Mouse (Mus musculus): ENCODE results near the gene Irf2bp1. TPM values are rescaled to one million over a fixed set of nuclear protein-coding genes. Genes with fewer than 3 reads are reported as not detected.

Irf2bp1 gene
- polyA plus RNA-seq, 1 experiment from 2014 or later = 28.0 TPM

DNA sequence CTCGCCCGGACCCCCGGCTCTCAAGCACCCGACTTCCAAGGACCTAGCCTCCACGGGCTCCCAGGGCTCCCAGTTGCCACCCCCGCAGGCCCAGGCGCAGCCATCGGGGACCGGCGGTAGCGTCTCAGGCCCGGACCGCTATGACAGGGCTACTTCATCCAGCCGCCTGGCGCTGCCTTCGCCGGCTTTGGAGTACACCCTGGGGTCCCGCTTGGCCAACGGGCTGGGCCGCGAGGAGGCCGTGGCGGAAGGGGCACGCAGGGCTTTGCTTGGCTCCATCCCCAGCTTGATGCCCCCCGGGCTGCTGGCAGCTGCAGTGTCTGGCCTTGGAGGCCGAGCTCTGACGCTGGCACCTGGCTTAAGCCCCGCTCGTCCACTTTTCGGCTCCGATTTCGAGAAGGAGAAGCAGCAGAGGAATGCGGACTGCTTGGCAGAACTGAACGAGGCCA, 811 bp downstream of the Irf2bp1 start:
- H3K27me3 ChIP-seq (replicated peaks; ENCODE audit: control insufficient read depth, insufficient read depth, low read length) = no peaks in the 10 kb centered on the region
- peak overlapping the region; percentile 95 for H3K27ac ChIP-seq (ENCODE audit: low read length)
- H3K4me3 ChIP-seq (replicated peaks; ENCODE audit: low read length) = peak overlapping the region; percentile 91
- no peaks in the 10 kb centered on the region for H3K9me3 ChIP-seq (ENCODE audit: control insufficient read depth, low read length)
- H3K4me1 ChIP-seq (replicated peaks; ENCODE audit: control insufficient read depth, insufficient read depth, low read length) = peaks cover 40% of the 10 kb centered on the region
- peak overlapping the region; percentile 88 for H3K9ac ChIP-seq (replicated peaks; ENCODE audit: low read depth, low read length)
- peak; percentile 2 for ATAC-seq
- H3K4me2 ChIP-seq (ENCODE audit: low read length) = peak overlapping the region; percentile 87
- 4% methylated on average over 34 of the region's 34 CpGs for WGBS
- H3K36me3 ChIP-seq (ENCODE audit: control insufficient read depth, insufficient read depth) = peaks cover 9% of the 10 kb centered on the region

DNA sequence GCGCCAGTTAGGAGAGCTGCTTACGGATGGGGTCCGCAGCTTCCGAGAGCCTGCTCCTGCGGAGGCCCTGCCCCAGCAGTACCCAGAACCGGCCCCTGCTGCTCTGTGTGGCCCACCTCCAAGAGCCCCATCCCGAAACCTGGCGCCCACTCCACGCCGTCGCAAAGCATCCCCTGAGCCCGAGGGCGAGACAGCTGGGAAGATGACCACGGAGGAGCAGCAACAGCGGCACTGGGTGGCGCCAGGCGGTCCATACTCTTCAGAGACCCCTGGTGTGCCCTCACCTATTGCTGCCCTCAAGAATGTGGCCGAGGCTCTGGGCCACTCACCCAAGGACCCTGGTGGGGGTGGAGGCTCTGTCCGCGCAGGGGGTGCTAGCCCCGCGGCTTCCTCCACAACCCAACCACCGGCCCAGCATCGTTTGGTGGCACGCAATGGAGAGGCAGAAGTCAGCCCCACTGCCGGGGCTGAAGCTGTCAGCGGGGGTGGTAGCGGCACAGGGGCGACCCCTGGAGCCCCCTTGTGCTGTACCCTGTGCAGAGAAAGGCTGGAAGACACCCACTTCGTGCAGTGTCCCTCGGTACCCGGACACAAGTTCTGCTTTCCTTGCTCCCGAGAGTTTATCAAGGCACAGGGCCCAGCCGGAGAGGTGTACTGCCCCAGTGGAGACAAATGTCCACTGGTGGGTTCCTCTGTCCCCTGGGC, 1.7 kb downstream of the Irf2bp1 start:
- Histone ChIP-seq H3K36me3 (ENCODE audit: control insufficient read depth, insufficient read depth) (peaks cover 9% of the 10 kb centered on the region), H3K4me2 (ENCODE audit: low read length) (peak overlapping the region; percentile 87), H3K9ac (replicated peaks; ENCODE audit: low read depth, low read length) (no peak overlapping the region; the same call in 1 of the 2 replicates), H3K4me1 (replicated peaks; ENCODE audit: control insufficient read depth, insufficient read depth, low read length) (peaks cover 40% of the 10 kb centered on the region), H3K27ac (ENCODE audit: low read length) (no peak overlapping the region), H3K4me3 (replicated peaks; ENCODE audit: low read length) (no peak overlapping the region), H3K9me3 (ENCODE audit: control insufficient read depth, low read length) (no peaks in the 10 kb centered on the region), H3K27me3 (replicated peaks; ENCODE audit: control insufficient read depth, insufficient read depth, low read length) (no peaks in the 10 kb centered on the region)
- ATAC-seq = no peak
- 81% methylated on average over 34 of the region's 34 CpGs for WGBS

DNA sequence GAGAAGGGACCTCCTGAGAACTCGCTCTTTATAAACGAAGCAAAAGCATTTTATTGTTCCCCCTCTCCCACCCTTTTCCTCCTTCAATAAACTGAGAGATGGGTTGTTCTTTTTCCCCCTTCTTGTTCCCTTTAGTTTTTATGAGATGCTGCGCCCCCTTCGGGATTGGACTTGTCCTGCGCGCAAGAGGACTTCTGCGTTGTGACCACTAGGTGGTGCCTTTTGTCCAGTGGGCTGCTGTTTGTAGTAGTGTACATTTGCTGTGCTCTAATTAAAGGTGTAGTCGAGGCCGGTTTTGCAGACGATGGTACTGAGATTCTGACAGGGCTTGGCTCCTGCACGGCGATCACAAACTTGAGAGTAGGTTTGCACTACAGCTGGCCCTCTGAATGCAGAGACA, 2.6 kb downstream of the Irf2bp1 start:
- Histone ChIP-seq H3K4me2 (ENCODE audit: low read length) (no peak overlapping the region; the same call in 1 of the 2 replicates), H3K4me3 (replicated peaks; ENCODE audit: low read length) (no peak overlapping the region), H3K36me3 (ENCODE audit: control insufficient read depth, insufficient read depth) (peaks cover 9% of the 10 kb centered on the region), H3K4me1 (replicated peaks; ENCODE audit: control insufficient read depth, insufficient read depth, low read length) (peaks cover 40% of the 10 kb centered on the region), H3K9ac (replicated peaks; ENCODE audit: low read depth, low read length) (no peak overlapping the region), H3K27ac (ENCODE audit: low read length) (no peak overlapping the region), H3K9me3 (ENCODE audit: control insufficient read depth, low read length) (no peaks in the 10 kb centered on the region), H3K27me3 (replicated peaks; ENCODE audit: control insufficient read depth, insufficient read depth, low read length) (no peaks in the 10 kb centered on the region)
- WGBS = 8% methylated on average over 12 of the region's 12 CpGs
- ATAC-seq = no peak

DNA sequence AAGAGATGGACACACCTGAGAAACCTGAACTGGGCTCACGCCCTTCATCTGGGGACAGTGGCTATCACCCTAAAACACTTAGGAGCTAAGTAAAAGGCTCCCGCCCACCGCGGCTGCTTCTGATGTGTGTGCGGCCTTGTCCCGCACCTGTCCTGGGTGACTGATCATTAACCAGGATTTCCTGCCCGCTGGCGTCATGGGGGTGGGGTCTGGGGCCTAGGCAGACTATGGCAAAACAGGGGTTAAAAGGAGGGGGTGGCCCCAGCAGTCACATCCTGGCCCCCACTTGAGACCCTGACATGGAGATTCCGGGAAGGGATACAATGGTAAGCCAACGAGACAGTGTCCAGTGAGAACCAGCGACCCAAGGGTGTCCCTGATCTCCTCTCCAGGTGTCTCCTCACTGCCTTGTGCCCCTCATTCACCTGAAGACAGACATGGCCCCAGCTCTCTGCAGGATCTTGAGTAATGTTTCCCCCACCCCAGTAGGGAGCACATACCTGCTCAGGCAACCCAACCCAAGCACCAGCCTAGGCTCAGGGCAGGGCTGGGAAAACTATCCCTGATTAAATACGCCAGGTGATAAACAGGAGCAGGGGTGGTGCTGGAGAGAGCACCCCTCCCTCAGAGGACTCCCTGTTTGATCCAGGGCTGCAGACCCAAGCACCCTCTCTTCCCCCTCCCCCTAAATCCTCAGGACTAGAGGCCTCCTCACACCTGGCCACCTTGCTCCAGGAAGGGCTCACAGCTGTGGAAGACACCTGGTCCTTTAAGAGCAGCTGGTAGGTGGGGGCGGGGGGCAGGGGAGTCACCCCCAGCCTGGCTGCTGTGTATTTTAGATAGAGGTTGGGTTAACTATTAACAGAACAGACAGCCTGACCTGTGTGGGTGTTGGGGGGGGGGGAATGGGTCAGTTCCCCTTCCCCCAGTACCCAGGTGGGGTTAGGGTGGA, 3.5 kb downstream of the Irf2bp1 start:
- no peak overlapping the region for H3K4me3 ChIP-seq (replicated peaks; ENCODE audit: low read length)
- H3K4me2 ChIP-seq (ENCODE audit: low read length) = no peak overlapping the region
- WGBS = 80% methylated on average over 13 of the region's 13 CpGs
- no peak overlapping the region for H3K9ac ChIP-seq (replicated peaks; ENCODE audit: low read depth, low read length)
- H3K36me3 ChIP-seq (ENCODE audit: control insufficient read depth, insufficient read depth) = peaks cover 9% of the 10 kb centered on the region
- peaks cover 44% of the 10 kb centered on the region for H3K4me1 ChIP-seq (replicated peaks; ENCODE audit: control insufficient read depth, insufficient read depth, low read length)
- ATAC-seq = no peak
- no peaks in the 10 kb centered on the region for H3K9me3 ChIP-seq (ENCODE audit: control insufficient read depth, low read length)
- H3K27ac ChIP-seq (ENCODE audit: low read length) = no peak overlapping the region
- no peaks in the 10 kb centered on the region for H3K27me3 ChIP-seq (replicated peaks; ENCODE audit: control insufficient read depth, insufficient read depth, low read length)

DNA sequence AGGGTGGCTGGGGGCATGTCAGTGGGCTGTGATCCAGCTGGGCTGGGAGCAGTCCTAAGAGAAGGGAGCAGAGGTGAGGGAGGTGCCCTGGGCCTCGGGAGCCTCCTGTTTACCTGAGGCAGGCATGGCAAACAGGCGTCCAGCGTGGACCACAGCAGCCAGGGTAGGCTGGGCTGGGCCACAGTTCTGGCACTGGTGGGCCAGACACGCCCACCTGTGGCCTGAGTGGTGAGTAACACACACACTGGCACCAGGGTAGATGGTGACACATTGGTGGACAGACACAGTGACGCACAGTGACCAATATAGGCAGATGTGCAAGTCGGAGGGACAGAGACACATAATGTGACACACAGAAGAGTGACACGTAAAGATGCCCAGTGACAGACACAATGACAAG, 6.7 kb downstream of the Irf2bp1 start:
- no peak for ATAC-seq
- no peak overlapping the region for H3K4me2 ChIP-seq (ENCODE audit: low read length)
- H3K27ac ChIP-seq (ENCODE audit: low read length) = no peak overlapping the region
- no peaks in the 10 kb centered on the region for H3K27me3 ChIP-seq (replicated peaks; ENCODE audit: control insufficient read depth, insufficient read depth, low read length)
- peaks cover 23% of the 10 kb centered on the region for H3K4me1 ChIP-seq (replicated peaks; ENCODE audit: control insufficient read depth, insufficient read depth, low read length)
- no peak overlapping the region for H3K4me3 ChIP-seq (replicated peaks; ENCODE audit: low read length)
- H3K9me3 ChIP-seq (ENCODE audit: control insufficient read depth, low read length) = no peaks in the 10 kb centered on the region
- H3K36me3 ChIP-seq (ENCODE audit: control insufficient read depth, insufficient read depth) = peaks cover 8% of the 10 kb centered on the region
- H3K9ac ChIP-seq (replicated peaks; ENCODE audit: low read depth, low read length) = no peak overlapping the region
- WGBS = 88% methylated on average over 7 of the region's 7 CpGs

DNA sequence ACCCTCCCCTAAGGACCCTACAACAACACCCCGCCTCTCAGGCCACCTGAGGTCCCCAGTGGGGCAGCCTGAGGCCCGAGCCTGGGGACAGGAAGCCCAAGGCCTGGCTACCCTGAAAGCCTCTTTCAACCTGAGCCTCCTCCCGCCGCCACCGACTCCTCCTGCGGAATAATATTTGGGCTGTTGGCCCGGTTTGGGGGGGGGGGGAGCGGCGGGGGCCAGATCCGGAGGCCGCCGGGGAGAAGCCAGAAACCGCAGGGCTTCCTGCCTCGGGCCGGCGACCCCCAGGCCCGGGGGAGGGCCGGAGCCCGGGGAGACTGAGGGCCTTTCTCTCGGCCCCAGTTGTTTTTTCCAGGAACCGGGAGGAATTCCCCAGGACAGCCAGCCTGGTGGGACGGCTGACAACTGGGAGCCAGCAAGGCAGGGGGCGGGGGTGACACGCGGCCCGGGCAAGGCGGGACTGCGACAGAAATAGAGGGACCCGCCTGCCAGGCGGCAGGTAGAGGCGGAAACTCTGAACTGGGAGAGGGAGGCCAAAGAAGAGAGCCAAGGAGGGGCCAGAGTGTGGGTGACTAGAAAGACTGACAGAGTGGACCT, 8.3 kb downstream of the Irf2bp1 start:
- peaks cover 8% of the 10 kb centered on the region for H3K4me1 ChIP-seq (replicated peaks; ENCODE audit: control insufficient read depth, insufficient read depth, low read length)
- WGBS = 4% methylated on average over 29 of the region's 31 CpGs

DNA sequence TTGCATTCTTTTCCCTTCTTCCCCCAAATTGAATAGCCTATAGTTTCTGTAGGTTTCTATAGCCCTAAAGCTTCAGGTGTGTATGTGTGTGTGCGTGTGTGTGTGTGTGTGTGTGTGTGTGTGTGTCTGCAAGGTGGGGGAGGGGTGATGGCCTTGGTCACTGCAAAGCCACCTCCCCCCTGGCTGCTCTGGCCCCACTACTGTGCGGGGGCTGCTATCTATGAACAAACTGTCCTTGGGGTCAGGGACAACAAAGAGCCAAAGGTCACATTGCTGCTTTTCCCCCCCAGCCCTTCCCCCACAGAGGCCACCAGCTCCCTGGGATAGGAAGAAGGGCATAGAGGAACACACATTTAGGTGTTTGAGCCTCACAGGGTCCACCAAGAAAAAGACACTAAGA, 9.0 kb downstream of the Irf2bp1 start:
- Histone ChIP-seq H3K27me3 (replicated peaks; ENCODE audit: control insufficient read depth, insufficient read depth, low read length) (no peaks in the 10 kb centered on the region), H3K27ac (ENCODE audit: low read length) (no peak overlapping the region), H3K4me1 (replicated peaks; ENCODE audit: control insufficient read depth, insufficient read depth, low read length) (peaks cover 7% of the 10 kb centered on the region; the same call in 1 of the 2 replicates), H3K9ac (replicated peaks; ENCODE audit: low read depth, low read length) (no peak overlapping the region), H3K36me3 (ENCODE audit: control insufficient read depth, insufficient read depth) (no peaks in the 10 kb centered on the region), H3K9me3 (ENCODE audit: control insufficient read depth, low read length) (no peaks in the 10 kb centered on the region), H3K4me3 (replicated peaks; ENCODE audit: low read length) (no peak overlapping the region), H3K4me2 (ENCODE audit: low read length) (no peak overlapping the region)
- WGBS = 61% methylated on average over 2 of the region's 2 CpGs
- no peak for ATAC-seq

More for the DNA sequence above, 8.3 kb downstream of the Irf2bp1 start:
- Histone ChIP-seq H3K27me3 (replicated peaks; ENCODE audit: control insufficient read depth, insufficient read depth, low read length) (no peaks in the 10 kb centered on the region), H3K4me3 (replicated peaks; ENCODE audit: low read length) (peak overlapping the region; percentile 25), H3K27ac (ENCODE audit: low read length) (no peak overlapping the region), H3K4me2 (ENCODE audit: low read length) (peak overlapping the region; percentile 52), H3K9ac (replicated peaks; ENCODE audit: low read depth, low read length) (peak overlapping the region; percentile 50), H3K36me3 (ENCODE audit: control insufficient read depth, insufficient read depth) (no peaks in the 10 kb centered on the region), H3K9me3 (ENCODE audit: control insufficient read depth, low read length) (no peaks in the 10 kb centered on the region)
- ATAC-seq = no peak

DNA sequence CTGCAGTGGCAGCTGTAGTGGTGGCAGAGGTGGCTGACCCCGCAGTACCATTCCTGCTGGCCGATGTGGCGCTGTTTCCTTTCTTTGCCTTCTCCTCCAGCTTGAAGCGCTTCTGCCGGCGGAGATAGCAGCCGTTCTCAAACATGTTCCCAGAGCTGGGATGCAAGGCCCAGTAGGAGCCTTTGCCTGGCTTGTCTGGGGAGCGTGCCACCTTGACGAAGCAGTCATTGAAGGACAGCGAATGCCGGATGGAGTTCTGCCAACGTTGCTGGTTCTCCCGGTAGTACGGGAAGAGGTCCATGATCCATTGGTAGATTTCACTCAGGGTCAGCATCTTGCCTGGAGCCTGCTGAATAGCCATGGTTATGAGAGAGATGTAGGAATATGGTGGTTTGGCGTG, 10.6 kb downstream of the Irf2bp1 start:
- H3K9me3 ChIP-seq (ENCODE audit: control insufficient read depth, low read length) = no peaks in the 10 kb centered on the region
- peaks cover 7% of the 10 kb centered on the region; the same call in 1 of the 2 replicates for H3K4me1 ChIP-seq (replicated peaks; ENCODE audit: control insufficient read depth, insufficient read depth, low read length)
- 0 out of 2 replicates have a peak, but pooled peaks cover 2% of the 10 kb centered on the region for H3K27me3 ChIP-seq (replicated peaks; ENCODE audit: control insufficient read depth, insufficient read depth, low read length)
- H3K4me3 ChIP-seq (replicated peaks; ENCODE audit: low read length) = no peak overlapping the region
- no peak overlapping the region for H3K4me2 ChIP-seq (ENCODE audit: low read length)
- no peaks in the 10 kb centered on the region for H3K36me3 ChIP-seq (ENCODE audit: control insufficient read depth, insufficient read depth)
- H3K9ac ChIP-seq (replicated peaks; ENCODE audit: low read depth, low read length) = no peak overlapping the region
- no peak overlapping the region for H3K27ac ChIP-seq (ENCODE audit: low read length)
- 72% methylated on average over 15 of the region's 15 CpGs for WGBS
- ATAC-seq = no peak

DNA sequence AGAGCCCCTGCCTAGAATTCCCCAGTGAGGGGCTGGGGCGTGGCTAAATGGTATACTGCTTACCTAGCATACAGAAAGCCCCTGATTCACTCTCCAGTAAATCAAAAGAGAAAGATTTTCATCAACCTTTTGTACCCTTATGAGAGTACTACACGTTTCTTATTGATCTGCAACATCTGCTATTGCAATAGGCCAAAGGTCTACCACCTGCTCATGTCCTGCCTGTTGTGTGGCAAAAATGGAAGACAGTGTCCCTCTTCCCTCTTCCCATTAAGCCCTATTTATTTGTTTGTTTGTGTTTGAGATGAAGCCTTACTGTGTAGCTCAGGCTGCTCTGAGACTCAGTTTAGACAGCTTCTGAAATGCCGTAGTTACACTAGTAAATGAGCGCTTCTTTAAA, 12.2 kb downstream of the Irf2bp1 start:
- H3K27me3 ChIP-seq (replicated peaks; ENCODE audit: control insufficient read depth, insufficient read depth, low read length) = peaks cover 8% of the 10 kb centered on the region; the same call in 1 of the 2 replicates
- WGBS = 86% methylated on average over 4 of the region's 4 CpGs
- no peak overlapping the region for H3K4me3 ChIP-seq (replicated peaks; ENCODE audit: low read length)
- no peak overlapping the region for H3K4me2 ChIP-seq (ENCODE audit: low read length)
- H3K36me3 ChIP-seq (ENCODE audit: control insufficient read depth, insufficient read depth) = no peaks in the 10 kb centered on the region
- peaks cover 7% of the 10 kb centered on the region; the same call in 1 of the 2 replicates for H3K4me1 ChIP-seq (replicated peaks; ENCODE audit: control insufficient read depth, insufficient read depth, low read length)
- no peak for ATAC-seq
- no peak overlapping the region for H3K9ac ChIP-seq (replicated peaks; ENCODE audit: low read depth, low read length)
- no peak overlapping the region for H3K27ac ChIP-seq (ENCODE audit: low read length)
- H3K9me3 ChIP-seq (ENCODE audit: control insufficient read depth, low read length) = no peaks in the 10 kb centered on the region

Measured in forebrain, embryonic 16.5 days (tissue).